In genomic region chr11:45900233-45901015, GRCm38 (mm10) we compare ENCODE assay signal across 15 mouse cellular contexts. TPM values are rescaled to one million over a fixed set of nuclear protein-coding genes. Genes with fewer than 3 reads are reported as not detected.
DNase-seq lines count a peak whose midpoint lies in the region; ATAC-seq and TF ChIP-seq lines count a peak whose summit lies in the region.
"Had no signal": no experiment of that assay in that cellular context is flagged by ENCODE, and none has a peak within 500 bp of the region (broad histone marks: within the 10 kb centered on the region; RNA-seq: fewer than 3 reads in every experiment).

No protein-coding gene starts in this region.

- H3K4me3 ChIP-seq in forebrain, postnatal 0 days (ENCODE audit: low read depth, low read length), result no peak overlapping the region
- no peak overlapping the region for H3K4me3 ChIP-seq in forebrain, embryonic 15.5 days
- H3K4me3 ChIP-seq in kidney, embryonic 15.5 days (replicated peaks), result no peak overlapping the region
- no peak overlapping the region for H3K4me3 ChIP-seq in limb, embryonic 12.5 days (replicated peaks)
- H3K4me3 ChIP-seq: midbrain, embryonic 15.5 days had no signal

- intact Hi-C loops in left cerebral cortex, postnatal 25 days (cut with DNase I), result no loop called here

- H3K27me3 ChIP-seq in forebrain, postnatal 0 days (ENCODE audit: insufficient read depth, low read length), result no peaks in the 10 kb centered on the region
- H3K27me3 ChIP-seq in forebrain, embryonic 15.5 days, result no peaks in the 10 kb centered on the region
- no peaks in the 10 kb centered on the region for H3K27me3 ChIP-seq in kidney, embryonic 15.5 days
- H3K27me3 ChIP-seq in limb, embryonic 12.5 days, result no peaks in the 10 kb centered on the region
- H3K27me3 ChIP-seq: midbrain, embryonic 15.5 days had no signal

- no peak overlapping the region for H3K4me2 ChIP-seq in forebrain, postnatal 0 days (ENCODE audit: low read depth)
- no peak overlapping the region for H3K4me2 ChIP-seq in forebrain, embryonic 15.5 days (replicated peaks)
- H3K4me2 ChIP-seq in kidney, embryonic 15.5 days, result no peak overlapping the region
- H3K4me2 ChIP-seq in limb, embryonic 12.5 days, result no peak overlapping the region
- H3K4me2 ChIP-seq: midbrain, embryonic 15.5 days had no signal

- DNase-seq in forebrain, postnatal 0 days, result no peak
- no peak for DNase-seq in kidney, postnatal 10 days
- peak; percentile 71 for DNase-seq in forelimb bud, embryonic 11.5 days (ENCODE audit: low read depth, low spot score)
- no peak for DNase-seq in ovary, postnatal 14 days (ENCODE audit: low spot score)
- DNase-seq in left cerebral cortex, postnatal 25 days (ENCODE audit: low spot score in 2 of 2), result no peak
- DNase-seq: adrenal gland, postnatal 36 days; kidney, adult 9 months; layer of hippocampus, adult 9-11 months; left cerebral cortex, postnatal 4 days; lung, postnatal 36 days; thymus, adult 2 months had no signal

- no peaks in the 10 kb centered on the region for H3K4me1 ChIP-seq in forebrain, postnatal 0 days (ENCODE audit: insufficient read depth)
- H3K4me1 ChIP-seq in forebrain, embryonic 15.5 days, result no peaks in the 10 kb centered on the region
- H3K4me1 ChIP-seq in kidney, embryonic 15.5 days, result peaks cover 6% of the 10 kb centered on the region; the same call in 1 of the 2 replicates
- H3K4me1 ChIP-seq in limb, embryonic 12.5 days (replicated peaks), result peaks cover 10% of the 10 kb centered on the region
- H3K4me1 ChIP-seq: midbrain, embryonic 15.5 days had no signal

- ATAC-seq in forebrain, postnatal 0 days, result 0 out of 2 replicates have a peak, but pooled peaks have one; percentile 25
- no peak for ATAC-seq in forebrain, embryonic 15.5 days (replicated peaks)
- no peak for ATAC-seq in kidney, embryonic 15.5 days (replicated peaks; ENCODE audit: low FRiP score)
- ATAC-seq in limb, embryonic 12.5 days (ENCODE audit: insufficient number of reproducible peaks, insufficient read depth, low FRiP score, low TSS enrichment, low read depth), result 0 out of 2 replicates have a peak, but pooled peaks have one; percentile 47
- ATAC-seq: midbrain, embryonic 15.5 days had no signal

- no peak overlapping the region for H3K27ac ChIP-seq in forebrain, postnatal 0 days (ENCODE audit: low read depth, low read length)
- H3K27ac ChIP-seq in forebrain, embryonic 15.5 days (replicated peaks), result no peak overlapping the region
- peak overlapping the region; percentile 13; the same call in 1 of the 2 replicates for H3K27ac ChIP-seq in kidney, embryonic 15.5 days
- H3K27ac ChIP-seq in limb, embryonic 12.5 days, result 0 out of 2 replicates have a peak overlapping the region, but pooled peaks have one; percentile 13
- H3K27ac ChIP-seq: midbrain, embryonic 15.5 days had no signal

- H3K9me3 ChIP-seq in forebrain, postnatal 0 days (ENCODE audit: low read length), result no peaks in the 10 kb centered on the region
- no peaks in the 10 kb centered on the region for H3K9me3 ChIP-seq in forebrain, embryonic 15.5 days
- H3K9me3 ChIP-seq in kidney, embryonic 15.5 days (replicated peaks), result no peaks in the 10 kb centered on the region
- H3K9me3 ChIP-seq in limb, embryonic 12.5 days, result no peaks in the 10 kb centered on the region
- H3K9me3 ChIP-seq: midbrain, embryonic 15.5 days had no signal

- H3K36me3 ChIP-seq in forebrain, postnatal 0 days (ENCODE audit: insufficient read depth), result peaks cover 18% of the 10 kb centered on the region; the same call in 1 of the 2 replicates
- peaks cover 21% of the 10 kb centered on the region for H3K36me3 ChIP-seq in forebrain, embryonic 15.5 days
- H3K36me3 ChIP-seq in kidney, embryonic 15.5 days, result peaks cover 66% of the 10 kb centered on the region
- peaks cover 49% of the 10 kb centered on the region for H3K36me3 ChIP-seq in limb, embryonic 12.5 days

- WGBS in forebrain, postnatal 0 days, result 66% methylated on average over 11 of the region's 11 CpGs
- 62% methylated on average over 11 of the region's 11 CpGs for whole genome bisulfite sequencing in forebrain, embryonic 15.5 days
- 62% methylated on average over 11 of the region's 11 CpGs for WGBS in kidney, embryonic 15.5 days
- WGBS in limb, embryonic 12.5 days, result 40% methylated on average over 11 of the region's 11 CpGs

- no peak for TF ChIP-seq CTCF in forebrain, postnatal 0 days (IDR thresholded peaks at IDR 0.05; ENCODE audit: low read depth)

- no peak overlapping the region for H3K9ac ChIP-seq in forebrain, postnatal 0 days
- no peak overlapping the region for H3K9ac ChIP-seq in forebrain, embryonic 15.5 days (replicated peaks)
- no peak overlapping the region for H3K9ac ChIP-seq in kidney, embryonic 15.5 days
- H3K9ac ChIP-seq in limb, embryonic 12.5 days (replicated peaks), result no peak overlapping the region
- H3K9ac ChIP-seq: midbrain, embryonic 15.5 days had no signal

RNA-seq across cellular contexts. Expression of gene Lsm11, which starts 44.3 kb away (rescaled TPM):
- total RNA-seq in forebrain, postnatal 0 days (2014; rRNA removed), result 60.9 and 61.7 TPM in 2 replicates
- 14.7 and 23.6 TPM in 2 replicates for polyA plus RNA-seq in forebrain, postnatal 0 days (2015; fragmentation: Nextera tagmentation; extraction: Ambion mirVana)
- polyA plus RNA-seq in forebrain, embryonic 15.5 days (2015; fragmentation: Nextera tagmentation; extraction: Ambion mirVana), result 13.1 and 13.3 TPM in 2 replicates
- 5.0 and 5.6 TPM in 2 replicates for polyA plus RNA-seq in kidney, embryonic 15.5 days (2015; fragmentation: Nextera tagmentation; extraction: Ambion mirVana)
- polyA plus RNA-seq in limb, embryonic 12.5 days (2016; fragmentation: Nextera tagmentation; extraction: Ambion mirVana), result 9.7 and 10.0 TPM in 2 replicates
- 10 to 100 TPM; 31.0 to 33.3 TPM for total RNA-seq in left cerebral cortex, postnatal 25 days (2021)

RNA-seq across cellular contexts. Expression of gene Clint1, which starts 48.6 kb away (rescaled TPM):
- 24.7 and 32.8 TPM in 2 replicates for total RNA-seq in forebrain, postnatal 0 days (2014; rRNA removed)
- 19.4 and 28.8 TPM in 2 replicates for polyA plus RNA-seq in forebrain, postnatal 0 days (2015; fragmentation: Nextera tagmentation; extraction: Ambion mirVana)
- polyA plus RNA-seq in forebrain, embryonic 15.5 days (2015; fragmentation: Nextera tagmentation; extraction: Ambion mirVana), result 47.4 and 51.1 TPM in 2 replicates
- polyA plus RNA-seq in kidney, embryonic 15.5 days (2015; fragmentation: Nextera tagmentation; extraction: Ambion mirVana), result 97.8 and 102 TPM in 2 replicates
- polyA plus RNA-seq in limb, embryonic 12.5 days (2016; fragmentation: Nextera tagmentation; extraction: Ambion mirVana), result 103 and 106 TPM in 2 replicates
- 10 to 100 TPM; 51.1 to 52.3 TPM for total RNA-seq in left cerebral cortex, postnatal 25 days (2021)

RNA-seq across cellular contexts. Expression of gene Thg1l, which starts 54.9 kb away (rescaled TPM):
- 12.2 and 13.2 TPM in 2 replicates for total RNA-seq in forebrain, postnatal 0 days (2014; rRNA removed)
- polyA plus RNA-seq in forebrain, postnatal 0 days (2015; fragmentation: Nextera tagmentation; extraction: Ambion mirVana), result 8.0 and 10.1 TPM in 2 replicates
- polyA plus RNA-seq in forebrain, embryonic 15.5 days (2015; fragmentation: Nextera tagmentation; extraction: Ambion mirVana), result 9.2 and 10.2 TPM in 2 replicates
- polyA plus RNA-seq in kidney, embryonic 15.5 days (2015; fragmentation: Nextera tagmentation; extraction: Ambion mirVana), result 14.9 and 16.4 TPM in 2 replicates
- polyA plus RNA-seq in limb, embryonic 12.5 days (2016; fragmentation: Nextera tagmentation; extraction: Ambion mirVana), result 14.5 and 14.8 TPM in 2 replicates
- total RNA-seq in left cerebral cortex, postnatal 25 days (2021), result 10 to 100 TPM; 12.4 to 12.7 TPM

Comparison
In these comparisons a context has a peak if more than half of its experiments do, and no peak if none do; other contexts are left out.
1. ATAC-seq: peak in forebrain, postnatal 0 days (single experiment) and limb, embryonic 12.5 days (single experiment); none in forebrain, embryonic 15.5 days (single experiment) and kidney, embryonic 15.5 days (single experiment).
2. H3K27ac ChIP-seq: peak in kidney, embryonic 15.5 days (single experiment) and limb, embryonic 12.5 days (single experiment); none in forebrain, postnatal 0 days (single experiment) and forebrain, embryonic 15.5 days (single experiment).